Comparison of ENCODE assay signal across 19 mouse cellular contexts in genomic region chr16:97960348-97960747, GRCm38 (mm10). TPM values are rescaled to one million over a fixed set of nuclear protein-coding genes. Genes with fewer than 3 reads are reported as not detected.
A peak's percentile ranks its signal among the peaks of the same experiment; 100 is the strongest.
DNase-seq lines count a peak whose midpoint lies in the region; ATAC-seq and TF ChIP-seq lines count a peak whose summit lies in the region.
"Had no signal": no experiment of that assay in that cellular context is flagged by ENCODE, and none has a peak within 500 bp of the region (broad histone marks: within the 10 kb centered on the region; RNA-seq: fewer than 3 reads in every experiment).

No protein-coding gene starts in this region.

- peaks cover 57% of the 10 kb centered on the region for H3K4me1 ChIP-seq in heart, embryonic 13.5 days
- H3K4me1 ChIP-seq in neural tube, embryonic 15.5 days = peaks cover 20% of the 10 kb centered on the region
- peaks cover 40% of the 10 kb centered on the region in 2 experiments for H3K4me1 ChIP-seq in liver, embryonic 14.5 days (replicated peaks; ENCODE audit: control insufficient read depth in 2 of 2, insufficient read depth in 2 of 2, low read length in 1 of 2)
- peaks cover 18% of the 10 kb centered on the region for H3K4me1 ChIP-seq in forebrain, embryonic 15.5 days

- peaks cover 10% of the 10 kb centered on the region for H3K27me3 ChIP-seq in heart, embryonic 13.5 days (replicated peaks)
- no peaks in the 10 kb centered on the region for H3K27me3 ChIP-seq in neural tube, embryonic 15.5 days (replicated peaks)
- no peaks in the 10 kb centered on the region for H3K27me3 ChIP-seq in liver, embryonic 14.5 days (ENCODE audit: control insufficient read depth, insufficient read depth, low read length)
- no peaks in the 10 kb centered on the region for H3K27me3 ChIP-seq in forebrain, embryonic 15.5 days
- H3K27me3 ChIP-seq: forebrain, embryonic 13.5 days; limb, embryonic 15.5 days had no signal

- H3K9ac ChIP-seq in heart, embryonic 13.5 days = no peak overlapping the region
- H3K9ac ChIP-seq in neural tube, embryonic 15.5 days (replicated peaks) = no peak overlapping the region
- H3K9ac ChIP-seq in liver, embryonic 14.5 days (replicated peaks) = no peak overlapping the region
- H3K9ac ChIP-seq in forebrain, embryonic 15.5 days (replicated peaks) = no peak overlapping the region
- H3K9ac ChIP-seq: forebrain, embryonic 13.5 days; limb, embryonic 15.5 days had no signal

- intact Hi-C loops in heart, postnatal 36 days (cut with DNase I) = loop anchor here (2.0 to 5.0 kb wide), 2 partner anchors 110 to 122 kb away; partner anchors contain the start of genes A630089N07Rik and Prdm15

- H3K4me2 ChIP-seq in heart, embryonic 13.5 days = peak overlapping the region; percentile 95; the same call in 1 of the 2 replicates
- H3K4me2 ChIP-seq in neural tube, embryonic 15.5 days = 0 out of 2 replicates have a peak overlapping the region, but pooled peaks have one; percentile 89
- peak overlapping the region; percentile 75 for H3K4me2 ChIP-seq in liver, embryonic 14.5 days (ENCODE audit: low read depth)
- H3K4me2 ChIP-seq in forebrain, embryonic 15.5 days (replicated peaks) = no peak overlapping the region
- H3K4me2 ChIP-seq: forebrain, embryonic 13.5 days; midbrain, embryonic 11.5 days had no signal

- TF ChIP-seq CTCF in liver, embryonic 14.5 days (IDR thresholded peaks at IDR 0.05; ENCODE audit: low read depth) = no peak

- peaks cover 13% of the 10 kb centered on the region for H3K36me3 ChIP-seq in heart, embryonic 13.5 days
- H3K36me3 ChIP-seq in neural tube, embryonic 15.5 days = peaks cover 14% of the 10 kb centered on the region
- H3K36me3 ChIP-seq in liver, embryonic 14.5 days (replicated peaks; ENCODE audit: control insufficient read depth, insufficient read depth, low read depth) = no peaks in the 10 kb centered on the region; the same call in 1 of the 2 replicates
- peaks cover 9% of the 10 kb centered on the region; the same call in 1 of the 2 replicates for H3K36me3 ChIP-seq in forebrain, embryonic 15.5 days

- TF ChIP-seq EP300 in liver, embryonic 14.5 days (IDR thresholded peaks at IDR 0.05; ENCODE audit: low read depth) = no peak

- no peak for ATAC-seq in heart, embryonic 13.5 days (ENCODE audit: extremely low read depth, insufficient number of reproducible peaks, low FRiP score, low TSS enrichment)
- ATAC-seq in neural tube, embryonic 15.5 days (ENCODE audit: low FRiP score) = no peak
- no peak for ATAC-seq in liver, embryonic 14.5 days (ENCODE audit: insufficient read depth)
- no peak for ATAC-seq in forebrain, embryonic 15.5 days (replicated peaks)
- ATAC-seq: CD4-positive, CD25-positive, alpha-beta regulatory T cell, adult 4 months; forebrain, embryonic 13.5 days; lung, postnatal 0 days had no signal

- H3K9me3 ChIP-seq in heart, embryonic 13.5 days = no peaks in the 10 kb centered on the region
- no peaks in the 10 kb centered on the region for H3K9me3 ChIP-seq in neural tube, embryonic 15.5 days (replicated peaks)
- H3K9me3 ChIP-seq in liver, embryonic 14.5 days (ENCODE audit: control insufficient read depth, low read length) = no peaks in the 10 kb centered on the region
- no peaks in the 10 kb centered on the region for H3K9me3 ChIP-seq in forebrain, embryonic 15.5 days
- H3K9me3 ChIP-seq: forebrain, embryonic 13.5 days; heart, embryonic 10.5 days; limb, embryonic 15.5 days had no signal

- H3K4me3 ChIP-seq in heart, embryonic 13.5 days = no peak overlapping the region
- no peak overlapping the region for H3K4me3 ChIP-seq in neural tube, embryonic 15.5 days (replicated peaks)
- H3K4me3 ChIP-seq in liver, embryonic 14.5 days (ENCODE audit: insufficient read depth in 1 of 2, low read depth in 2 of 2, low read length in 2 of 2) = no peak overlapping the region
- H3K4me3 ChIP-seq in forebrain, embryonic 15.5 days = no peak overlapping the region

- H3K27ac ChIP-seq in heart, embryonic 13.5 days (replicated peaks) = no peak overlapping the region
- no peak overlapping the region for H3K27ac ChIP-seq in neural tube, embryonic 15.5 days (replicated peaks)
- no peak overlapping the region for H3K27ac ChIP-seq in liver, embryonic 14.5 days
- no peak overlapping the region for H3K27ac ChIP-seq in forebrain, embryonic 15.5 days (replicated peaks)
- H3K27ac ChIP-seq: forebrain, embryonic 13.5 days; heart, embryonic 10.5 days; kidney, postnatal 0 days; left cerebral cortex, adult 2 months; limb, embryonic 15.5 days had no signal

- no peak for DNase-seq in heart, postnatal 36 days
- DNase-seq in neural tube, embryonic 10.5 days (ENCODE audit: extremely low spot score, low spot score) = no peak
- no peak for DNase-seq in liver, embryonic 14.5 days (ENCODE audit: low read depth in 3 of 3, low spot score in 3 of 3)
- DNase-seq in right cerebral cortex, postnatal 4 days = no peak
- DNase-seq: adrenal gland, postnatal 10 days; cerebellum, adult 2 months; kidney, adult 18-20 months; thymus, adult 2 months had no signal

- WGBS in heart, embryonic 13.5 days = 82% methylated on average over 3 of the region's 3 CpGs
- 83% methylated on average over 3 of the region's 3 CpGs for WGBS in neural tube, embryonic 15.5 days
- 58% methylated on average over 3 of the region's 3 CpGs for WGBS in liver, embryonic 14.5 days (ENCODE audit: insufficient replicate concordance)
- WGBS in forebrain, embryonic 15.5 days = 91% methylated on average over 3 of the region's 3 CpGs

RNA-seq across cellular contexts. Expression of gene C2cd2, which starts 2.0 kb away (rescaled TPM):
- 13.2 and 13.3 TPM in 2 replicates for polyA plus RNA-seq in heart, embryonic 13.5 days (2015; fragmentation: Nextera tagmentation; extraction: Ambion mirVana)
- total RNA-seq in heart, postnatal 36 days (2021) = 10 to 100 TPM; 18.3 to 28.8 TPM
- 18.4 and 20.6 TPM in 2 replicates for polyA plus RNA-seq in neural tube, embryonic 15.5 days (2015; fragmentation: Nextera tagmentation; extraction: Ambion mirVana)
- polyA plus RNA-seq in liver, embryonic 14.5 days (2012; rRNA removed) = 1.5 and 1.9 TPM in 2 replicates
- polyA plus RNA-seq in liver, embryonic 14.5 days (2014; fragmentation: Nextera tagmentation; extraction: Ambion mirVana) = 4.6 and 6.2 TPM in 2 replicates
- polyA plus RNA-seq in forebrain, embryonic 15.5 days (2015; fragmentation: Nextera tagmentation; extraction: Ambion mirVana) = 11.7 and 14.2 TPM in 2 replicates

RNA-seq across cellular contexts. Expression of gene Zbtb21, which starts 2.1 kb away (rescaled TPM):
- 7.7 and 8.1 TPM in 2 replicates for polyA plus RNA-seq in heart, embryonic 13.5 days (2015; fragmentation: Nextera tagmentation; extraction: Ambion mirVana)
- 1 to 10 TPM; 9.3 to 9.5 TPM for total RNA-seq in heart, postnatal 36 days (2021)
- polyA plus RNA-seq in neural tube, embryonic 15.5 days (2015; fragmentation: Nextera tagmentation; extraction: Ambion mirVana) = 11.8 and 12.3 TPM in 2 replicates
- polyA plus RNA-seq in liver, embryonic 14.5 days (2012; rRNA removed) = 3.3 and 3.5 TPM in 2 replicates
- polyA plus RNA-seq in liver, embryonic 14.5 days (2014; fragmentation: Nextera tagmentation; extraction: Ambion mirVana) = 2.3 and 3.2 TPM in 2 replicates
- polyA plus RNA-seq in forebrain, embryonic 15.5 days (2015; fragmentation: Nextera tagmentation; extraction: Ambion mirVana) = 11.0 and 11.9 TPM in 2 replicates

RNA-seq across cellular contexts. Expression of gene B230307C23Rik, which starts 36.8 kb away (rescaled TPM):
- 17.6 and 17.8 TPM in 2 replicates for polyA plus RNA-seq in heart, embryonic 13.5 days (2015; fragmentation: Nextera tagmentation; extraction: Ambion mirVana)
- 1 to 10 TPM; 4.1 to 4.3 TPM for total RNA-seq in heart, postnatal 36 days (2021)
- 17.7 and 20.1 TPM in 2 replicates for polyA plus RNA-seq in neural tube, embryonic 15.5 days (2015; fragmentation: Nextera tagmentation; extraction: Ambion mirVana)
- 7.1 and 9.7 TPM in 2 replicates for polyA plus RNA-seq in liver, embryonic 14.5 days (2012; rRNA removed)
- 12.2 and 12.3 TPM in 2 replicates for polyA plus RNA-seq in liver, embryonic 14.5 days (2014; fragmentation: Nextera tagmentation; extraction: Ambion mirVana)
- 30.3 and 30.4 TPM in 2 replicates for polyA plus RNA-seq in forebrain, embryonic 15.5 days (2015; fragmentation: Nextera tagmentation; extraction: Ambion mirVana)
